Mouse (Mus musculus) c-Kit-positive CD71-negative TER-119-negative erythroid progenitor cells, embryonic 14.5 days (primary cell): ENCODE results near the gene Calm3.
"Not testable (repeated sequence)": the region's sequence is repeated elsewhere in the genome, so short reads cannot be mapped to it uniquely, and the experiment has no call there.

Experiments
- DNase-seq: peaks from one replicate; pipeline ENCODE4 v3.0.0-alpha.2; 2013; ENCODE audit warnings: low read depth

The Calm3 gene

DNA sequence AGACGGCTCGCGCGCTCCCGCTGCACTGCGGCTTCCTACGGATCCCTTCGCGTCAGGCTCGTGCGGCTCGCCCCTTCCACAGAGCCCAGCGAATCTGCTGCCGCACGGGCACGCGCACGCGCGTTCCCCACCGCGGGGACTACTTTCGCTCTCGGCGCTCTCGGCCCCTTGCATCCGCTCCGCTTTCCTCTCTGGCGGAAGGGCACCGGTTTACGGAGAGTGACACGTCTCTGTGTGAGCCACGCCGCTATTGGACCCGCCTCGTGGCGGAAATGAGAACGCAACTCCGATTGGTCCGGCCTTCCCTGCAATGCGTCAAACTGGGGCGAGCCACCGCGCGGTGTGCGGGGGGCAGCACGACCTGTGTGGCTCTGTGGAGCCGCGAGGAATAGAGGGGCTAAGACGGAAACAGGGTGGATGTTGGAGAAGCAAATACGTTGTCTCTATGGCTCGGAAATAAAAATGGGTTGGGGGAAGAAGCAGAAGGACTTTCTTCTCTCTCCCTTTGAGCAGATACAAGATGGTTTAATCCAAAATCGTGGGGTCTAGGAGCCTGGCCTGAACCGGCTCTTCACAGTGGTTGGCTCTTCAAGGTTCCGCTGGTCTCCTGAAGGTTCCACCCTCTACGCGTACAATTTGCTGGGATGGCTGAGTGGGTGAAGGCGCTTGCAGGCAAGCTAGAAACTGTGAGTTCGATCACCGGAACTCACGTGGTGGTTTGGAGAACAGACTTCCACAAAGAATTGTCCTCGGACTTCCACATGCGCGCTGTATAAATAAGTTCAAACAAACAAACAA lies at the start of gene Calm3:
Gene Calm3, minus strand, starts transcription at position 78 of the 798 bp plus-strand sequence.
- peak; percentile 100 for DNase-seq

DNA sequence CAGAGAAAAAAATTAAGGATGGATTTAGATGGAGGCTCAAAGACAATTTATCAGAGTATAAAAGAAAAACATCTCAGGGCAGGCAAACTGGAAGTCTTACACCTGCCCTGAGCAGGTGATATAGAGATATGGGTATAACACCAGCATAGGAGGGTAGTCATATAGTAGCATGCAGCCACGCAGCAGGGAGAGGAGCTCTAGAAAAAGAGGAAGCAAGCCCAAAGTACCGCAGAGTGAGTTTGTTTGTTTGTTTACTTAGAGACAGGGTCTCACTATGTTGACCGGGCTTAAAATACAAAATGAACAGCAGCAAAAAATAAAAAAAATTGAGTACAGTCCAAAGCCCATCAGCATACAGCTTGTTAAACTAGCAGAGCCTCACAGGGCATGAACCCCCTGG lies 47.2 kb upstream of the Calm3 start:
- no peak for DNase-seq

GRCm38 (mm10) chr7:16968414-16968813 lies 44.5 kb upstream of the Calm3 start:
- DNase-seq: no peak

DNA sequence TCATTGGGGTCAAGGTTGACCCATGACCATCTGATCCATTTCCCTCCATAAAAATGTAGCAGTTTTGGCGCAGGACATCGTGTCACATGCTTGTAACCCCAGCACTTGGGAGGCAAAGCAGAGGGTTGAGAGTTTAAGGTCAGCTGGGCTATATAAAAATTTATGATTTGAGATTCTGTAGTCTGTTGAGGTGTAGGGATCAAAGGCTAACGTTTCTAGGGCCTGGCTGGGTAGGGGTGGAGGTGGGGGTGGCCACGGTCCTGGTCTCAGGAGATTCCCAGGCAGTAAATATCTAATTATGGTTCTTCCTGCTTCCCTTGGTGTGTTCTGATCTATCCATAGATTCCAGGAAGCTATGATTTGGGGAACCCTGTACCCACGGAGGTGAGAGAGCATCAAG lies 37.8 kb upstream of the Calm3 start:
- DNase-seq: no peak

DNA sequence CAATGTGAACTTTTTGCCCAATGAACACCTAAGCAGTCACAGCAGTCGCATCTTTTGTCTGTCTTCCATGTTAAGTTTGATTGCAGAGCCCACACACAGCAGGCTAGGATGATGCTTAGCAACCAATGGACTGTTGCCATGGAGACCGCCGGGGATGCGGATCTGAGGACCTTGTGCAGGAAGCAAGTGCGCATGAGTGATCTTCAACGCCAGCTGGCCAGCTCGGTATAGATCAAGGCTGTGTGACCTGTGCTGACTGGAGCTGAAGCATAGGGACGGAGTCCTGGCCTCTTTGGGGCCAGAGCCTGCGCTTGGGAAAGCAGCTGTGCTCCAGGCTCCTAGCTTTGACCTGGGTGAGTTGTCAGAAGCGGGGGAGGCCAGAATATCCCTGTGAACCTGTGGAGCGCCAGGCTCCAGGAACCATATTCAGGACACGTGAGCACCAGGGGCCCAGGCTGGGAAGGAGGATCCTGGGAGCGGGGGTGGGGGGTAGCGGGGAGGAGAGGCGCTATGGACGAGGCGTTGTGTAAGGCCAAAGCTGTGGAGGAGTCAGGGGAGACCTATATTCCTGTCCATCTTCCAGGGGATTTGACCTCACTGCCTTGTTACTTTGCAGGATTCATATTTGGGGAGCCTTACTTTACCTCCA lies 35.7 kb upstream of the Calm3 start, which contains the start of gene Pnmal1:
Gene Pnmal1, plus strand, starts transcription at position 141 of the 649 bp plus-strand sequence.
- no peak for DNase-seq

GRCm38 (mm10) chr7:16956410-16957265 lies 32.7 kb upstream of the Calm3 start:
- DNase-seq: no peak

- DNase-seq: no peak
Measured at GRCm38 (mm10) chr7:16955712-16956111, 31.8 kb upstream of the Calm3 start.

GRCm38 (mm10) chr7:16953776-16954175 lies 29.9 kb upstream of the Calm3 start:
- not testable (repeated sequence) for DNase-seq

DNA sequence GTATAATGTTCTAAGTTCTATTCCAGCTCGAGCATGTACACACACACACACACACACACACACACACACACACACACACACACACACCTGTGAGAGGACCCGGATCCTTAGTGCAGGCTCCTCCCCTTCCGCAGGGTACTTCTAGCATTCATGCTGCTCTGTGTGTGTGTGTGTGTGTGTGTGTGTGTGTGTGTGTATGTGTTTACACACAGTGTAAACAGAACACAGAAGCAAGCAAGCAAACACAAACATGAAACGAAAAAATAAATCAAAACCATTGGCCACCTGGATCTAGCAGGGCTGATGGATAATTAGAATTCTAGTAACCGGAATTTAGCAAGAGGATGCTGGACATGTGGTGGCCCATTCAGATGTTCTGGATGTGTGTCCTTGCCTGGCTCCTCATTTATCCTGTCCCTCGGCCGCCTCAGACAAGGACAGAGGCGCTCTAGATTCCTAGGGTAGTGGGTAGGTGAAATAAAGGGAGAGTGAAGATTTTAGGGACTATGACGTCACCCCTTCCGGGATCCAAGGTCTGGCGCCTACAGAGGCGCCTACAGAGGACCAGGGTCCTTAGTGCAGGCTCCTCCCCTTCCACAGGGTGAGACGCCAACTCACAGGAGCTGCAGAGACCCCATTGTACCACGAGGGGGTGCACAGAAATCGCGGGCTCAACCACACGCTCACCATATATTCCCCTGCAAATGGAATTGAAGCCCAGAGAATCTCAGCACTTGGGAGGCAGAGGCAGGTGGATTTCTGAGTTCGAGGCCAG lies 27.1 kb upstream of the Calm3 start:
- peak; percentile 78 for DNase-seq

- DNase-seq: peak; percentile 55
Measured at GRCm38 (mm10) chr7:16949908-16950841, 26.3 kb upstream of the Calm3 start.

DNA sequence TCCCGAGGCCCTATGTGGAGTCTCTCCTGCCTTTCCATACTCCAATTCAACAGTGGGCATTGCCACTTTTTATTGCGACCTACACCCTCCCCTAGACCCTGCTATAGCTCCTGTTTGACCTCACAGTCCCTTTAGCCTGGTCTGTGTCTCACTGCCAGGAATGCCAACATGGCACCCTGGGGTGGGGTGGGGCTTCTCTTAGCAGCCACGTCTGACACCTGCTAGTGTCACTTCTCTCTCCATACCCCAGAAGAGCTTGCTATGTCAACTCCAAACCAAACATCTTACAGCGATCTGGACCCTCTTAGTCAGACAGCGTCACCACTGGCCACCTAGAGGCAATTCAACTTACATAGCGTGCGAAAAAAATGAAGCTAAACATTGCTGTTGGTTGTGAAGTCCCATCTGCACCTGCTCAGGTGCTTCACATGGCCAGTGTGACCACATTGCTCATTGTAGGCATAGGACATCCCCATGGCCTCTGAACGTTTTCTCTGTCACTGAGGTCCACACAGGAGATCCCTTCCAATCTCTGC lies 25.1 kb upstream of the Calm3 start:
- no peak for DNase-seq

DNA sequence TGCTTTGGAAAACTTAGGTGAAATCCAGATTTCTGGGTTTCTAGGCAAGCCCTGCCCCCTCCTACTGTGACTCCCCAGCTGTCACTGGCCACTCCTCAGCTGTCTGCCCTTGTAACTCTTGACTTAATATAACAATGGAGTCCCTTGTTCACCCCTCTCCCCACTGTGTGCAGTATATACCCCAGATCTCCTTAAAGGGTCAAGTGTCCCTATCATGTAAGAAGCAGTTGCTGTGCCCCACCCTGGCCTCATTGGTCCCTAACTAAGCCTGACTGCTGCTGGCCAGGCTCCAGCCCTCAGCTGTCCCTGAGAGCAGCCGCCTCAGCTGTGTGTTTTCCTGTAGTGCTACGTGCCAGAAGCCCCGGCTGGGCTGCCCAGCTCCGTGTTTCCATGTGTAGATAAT lies 24.0 kb upstream of the Calm3 start:
- DNase-seq: no peak

- no peak for DNase-seq
Measured at GRCm38 (mm10) chr7:16947349-16947895, 23.5 kb upstream of the Calm3 start.

GRCm38 (mm10) chr7:16946441-16947348 lies 22.8 kb upstream of the Calm3 start:
- no peak for DNase-seq

DNA sequence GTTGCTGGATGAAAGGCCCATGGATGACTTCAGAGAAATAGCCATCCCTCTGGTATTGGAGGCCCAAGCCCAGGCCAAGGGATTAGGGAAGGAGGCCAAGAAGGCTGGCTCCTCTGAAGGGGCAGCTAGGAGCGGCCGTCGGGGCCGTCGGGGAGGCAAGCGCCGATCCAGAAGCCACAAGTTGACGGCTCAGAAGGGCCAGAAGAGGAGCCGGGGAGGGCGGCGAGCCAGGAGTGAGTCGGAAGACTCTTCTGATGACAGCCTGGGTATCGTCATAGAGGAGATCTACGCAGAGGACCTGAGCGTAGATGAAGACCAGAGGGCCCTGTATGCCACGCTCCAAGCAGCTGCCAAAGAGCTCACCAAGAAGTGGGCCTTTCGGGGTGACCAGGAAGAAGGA lies 21.5 kb upstream of the Calm3 start:
- no peak for DNase-seq

- DNase-seq: no peak
Measured at GRCm38 (mm10) chr7:16944808-16945315, 20.9 kb upstream of the Calm3 start.

GRCm38 (mm10) chr7:16944061-16944807 lies 20.3 kb upstream of the Calm3 start, which contains the start of gene Pnmal2:
Pnmal2 (plus strand) TSS chr7:16944682.
- no peak for DNase-seq

GRCm38 (mm10) chr7:16942861-16943260 lies 18.9 kb upstream of the Calm3 start:
- no peak for DNase-seq
